Mouse (Mus musculus) neural tube, embryonic 11.5 days (tissue): ENCODE measurements at regions not wholly inside any gene's neighbourhood (a gene's known extent, or its start where the extent isn't known, plus 50 kb on each side); places are given as distances from the start of the nearest gene placed in this dataset.
A peak's percentile ranks its signal among the peaks of the same experiment; 100 is the strongest.

ENCODE experiments used
- ATAC-seq: fragments of 200-750 bp; cut with Nextera tagmentation; 2 replicates; pipeline ENCODE4 v1.8.0; 2017; ENCODE audit warnings: moderate number of reproducible peaks, mild to moderate bottlenecking, moderate TSS enrichment, moderate library complexity; ENCODE audit not compliant: insufficient read depth, low FRiP score, low TSS enrichment
- DNase-seq: peaks from one replicate; pipeline ENCODE4 v3.0.0-alpha.2; 2015; ENCODE audit warnings: low spot score
- H3K27ac ChIP-seq: fragments of 300-500 bp; sonication (generic); 2 replicates; pipeline ENCODE4 v1.5.1; 2014; ENCODE audit warnings: low read depth, mild to moderate bottlenecking, low read length
- H3K27me3 ChIP-seq: fragments of 300-500 bp; sonication (generic); 2 replicates; pipeline ENCODE4 v1.6.1; 2014; ENCODE audit warnings: mild to moderate bottlenecking, low read length, mixed read lengths; ENCODE audit not compliant: control insufficient read depth, insufficient read depth
- H3K36me3 ChIP-seq: fragments of 300-500 bp; sonication (generic); 2 replicates; pipeline ENCODE4 v1.6.1; 2014; ENCODE audit warnings: mild to moderate bottlenecking, low read length, moderate library complexity, mixed read lengths; ENCODE audit not compliant: control insufficient read depth, insufficient read depth
- H3K4me1 ChIP-seq: fragments of 300-500 bp; sonication (generic); 2 replicates; pipeline ENCODE4 v1.6.1; 2014; ENCODE audit warnings: low read length, mixed read lengths; ENCODE audit not compliant: control insufficient read depth, insufficient read depth
- H3K4me2 ChIP-seq: fragments of 300-500 bp; sonication (generic); 2 replicates; pipeline ENCODE4 v1.6.1; 2014; ENCODE audit warnings: low read depth, mild to moderate bottlenecking, moderate library complexity
- H3K4me3 ChIP-seq: fragments of 300-500 bp; sonication (generic); 2 replicates; pipeline ENCODE4 v1.5.1; 2014; ENCODE audit warnings: low read depth, low read length
- H3K9ac ChIP-seq: fragments of 300-500 bp; sonication (generic); 2 replicates; pipeline ENCODE4 v1.6.1; 2014; ENCODE audit warnings: mild to moderate bottlenecking, low read length
- H3K9me3 ChIP-seq: fragments of 300-500 bp; sonication (generic); 2 replicates; pipeline ENCODE4 v1.6.1; 2016; ENCODE audit warnings: low read length; ENCODE audit not compliant: control insufficient read depth
- WGBS: fragments of 180-500 bp; shearing (Covaris S2); extraction: QIAGEN DNeasy Blood & Tissue Kit; methylation state at CpG from one replicate; pipeline ENCODE4 v1.1.7; 2014; 5-methylcytosine and 5-hydroxymethylcytosine counted together

DNA sequence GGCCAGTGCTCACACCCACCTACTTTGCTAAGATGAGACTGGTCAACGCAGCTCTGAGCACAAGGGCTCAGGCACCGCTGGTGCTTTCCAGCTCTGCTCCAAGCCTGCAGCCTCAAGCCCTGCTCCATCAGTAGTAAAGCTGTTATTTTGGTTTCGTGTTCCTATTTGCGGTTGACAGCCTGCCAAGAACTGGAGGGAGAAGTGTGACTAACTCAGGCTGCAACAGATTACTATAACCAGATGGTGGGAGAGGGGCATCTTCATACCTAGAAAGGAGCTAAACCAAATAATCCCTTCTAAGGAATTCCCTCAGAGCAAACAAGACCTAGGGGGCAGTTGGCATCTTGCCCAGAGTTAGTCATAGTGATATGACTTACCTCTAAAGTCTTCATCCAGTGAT is 82.1 kb upstream of the Daam1 start:
- no peaks in the 10 kb centered on the region for H3K27me3 ChIP-seq
- DNase-seq (no peak), ATAC-seq (no peak)
- WGBS = 82% methylated on average over 4 of the region's 4 CpGs
- H3K9ac ChIP-seq = no peak overlapping the region
- H3K36me3 ChIP-seq = no peaks in the 10 kb centered on the region
- no peaks in the 10 kb centered on the region for H3K4me1 ChIP-seq
- no peaks in the 10 kb centered on the region for H3K9me3 ChIP-seq
- no peak overlapping the region for H3K4me3 ChIP-seq
- no peak overlapping the region for H3K4me2 ChIP-seq
- no peak overlapping the region for H3K27ac ChIP-seq

DNA sequence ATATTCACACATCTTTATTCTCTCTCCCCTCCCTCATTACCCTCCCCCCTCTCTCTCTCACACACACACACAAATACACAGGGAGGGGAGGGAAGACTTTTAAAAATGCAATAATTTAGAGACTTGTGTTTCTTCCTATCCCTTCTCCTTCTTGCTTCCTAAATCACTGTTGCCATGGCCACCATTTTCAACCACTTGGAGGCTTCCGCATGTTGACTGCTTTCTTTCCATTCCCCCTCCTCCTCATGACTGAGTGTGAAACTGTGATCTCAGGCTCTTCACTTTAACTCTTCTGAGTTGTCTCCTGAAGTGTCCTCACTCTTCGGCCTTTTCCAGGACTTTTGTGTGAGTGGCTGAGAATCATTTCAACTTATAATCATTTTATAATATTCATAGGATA is 81.2 kb upstream of the Daam1 start:
- 90% methylated on average over 2 of the region's 2 CpGs for WGBS

DNA sequence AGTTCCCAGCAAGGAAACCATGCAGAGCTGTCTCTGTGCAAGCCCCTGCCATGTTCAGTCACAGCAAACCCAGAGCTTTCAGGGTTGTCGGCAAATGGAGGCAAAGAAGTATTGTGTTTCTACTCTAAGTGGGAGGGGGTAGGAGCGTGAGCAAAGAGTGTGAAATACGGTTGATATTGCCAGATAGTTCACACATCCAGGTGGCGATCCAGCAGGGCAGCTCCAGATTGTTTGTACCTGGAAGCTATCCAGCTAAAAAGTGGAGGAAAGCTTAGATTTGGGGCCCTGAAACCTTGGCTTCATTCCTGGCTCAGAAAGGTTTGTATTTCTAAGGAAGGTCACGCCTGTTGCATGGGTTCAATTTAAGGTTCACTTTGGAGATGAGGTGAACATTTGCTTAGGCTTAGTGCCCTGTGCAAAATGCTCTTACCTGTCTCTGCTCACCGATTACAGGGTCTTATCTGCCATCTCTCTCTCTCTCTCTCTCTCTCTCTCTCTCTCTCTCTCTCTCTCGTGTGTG is 78.1 kb upstream of the Daam1 start:
- Histone ChIP-seq H3K27ac (no peak overlapping the region), H3K9ac (no peak overlapping the region), H3K36me3 (no peaks in the 10 kb centered on the region), H3K4me3 (no peak overlapping the region), H3K9me3 (no peaks in the 10 kb centered on the region), H3K4me1 (no peaks in the 10 kb centered on the region), H3K27me3 (no peaks in the 10 kb centered on the region), H3K4me2 (no peak overlapping the region)
- ATAC-seq (no peak), DNase-seq (no peak)
- 79% methylated on average over 7 of the region's 7 CpGs for WGBS

More for the DNA sequence above, 81.2 kb upstream of the Daam1 start:
- Histone ChIP-seq H3K9me3 (no peaks in the 10 kb centered on the region), H3K27ac (no peak overlapping the region), H3K27me3 (no peaks in the 10 kb centered on the region), H3K36me3 (no peaks in the 10 kb centered on the region), H3K4me1 (no peaks in the 10 kb centered on the region), H3K9ac (no peak overlapping the region), H3K4me2 (no peak overlapping the region), H3K4me3 (no peak overlapping the region)
- no peak for ATAC-seq
- no peak for DNase-seq

DNA sequence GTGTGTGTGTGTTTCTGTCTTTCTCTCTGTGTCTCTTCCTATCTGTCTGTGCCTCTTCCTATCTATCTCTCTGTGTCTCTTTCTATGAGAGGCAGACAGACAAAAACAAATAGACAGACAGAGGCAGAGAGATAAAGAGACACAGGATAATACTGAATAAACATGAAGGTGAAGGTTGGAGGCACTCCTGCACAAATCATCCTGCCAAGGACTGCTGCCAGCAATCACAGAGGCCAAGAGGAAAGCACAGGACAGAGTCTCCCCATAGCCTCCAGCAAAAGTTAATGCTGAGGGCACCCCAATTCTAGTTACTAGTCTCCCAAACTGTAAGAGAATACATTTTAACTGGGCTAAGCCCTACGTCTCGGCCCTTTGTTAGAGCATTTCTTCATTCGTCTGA is 77.6 kb upstream of the Daam1 start:
- H3K9me3 ChIP-seq = no peaks in the 10 kb centered on the region
- no peak overlapping the region for H3K4me3 ChIP-seq
- no peak overlapping the region for H3K27ac ChIP-seq
- H3K36me3 ChIP-seq = no peaks in the 10 kb centered on the region
- WGBS = 86% methylated on average over 3 of the region's 3 CpGs
- H3K27me3 ChIP-seq = no peaks in the 10 kb centered on the region
- DNase-seq = no peak
- H3K9ac ChIP-seq = no peak overlapping the region; the same call in 1 of the 2 replicates
- H3K4me2 ChIP-seq = no peak overlapping the region
- no peaks in the 10 kb centered on the region for H3K4me1 ChIP-seq
- ATAC-seq = no peak

DNA sequence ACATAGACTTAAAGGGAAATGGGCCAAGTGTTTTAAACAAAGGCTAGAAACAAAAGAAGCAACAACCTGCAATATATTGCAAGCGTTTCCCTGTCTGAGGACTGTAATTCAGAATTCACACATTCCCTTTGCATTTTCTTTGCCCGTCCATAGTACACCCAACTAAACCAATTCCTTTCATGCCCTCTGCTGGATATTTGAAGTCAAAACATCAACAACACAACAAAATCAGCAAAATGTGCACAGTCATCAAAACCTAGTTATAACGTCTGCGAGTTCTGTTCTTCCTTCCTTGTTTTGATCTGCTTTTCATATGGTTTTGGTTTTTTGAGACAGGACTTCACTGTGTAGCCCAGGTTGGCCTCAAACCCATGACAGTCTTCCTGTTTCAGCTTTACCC is 67.7 kb upstream of the Daam1 start:
- WGBS = 76% methylated on average over 4 of the region's 4 CpGs
- Histone ChIP-seq H3K9ac (no peak overlapping the region), H3K36me3 (no peaks in the 10 kb centered on the region), H3K4me3 (no peak overlapping the region), H3K9me3 (no peaks in the 10 kb centered on the region), H3K27me3 (no peaks in the 10 kb centered on the region), H3K4me2 (no peak overlapping the region), H3K27ac (no peak overlapping the region), H3K4me1 (no peaks in the 10 kb centered on the region)
- ATAC-seq (no peak), DNase-seq (no peak)

DNA sequence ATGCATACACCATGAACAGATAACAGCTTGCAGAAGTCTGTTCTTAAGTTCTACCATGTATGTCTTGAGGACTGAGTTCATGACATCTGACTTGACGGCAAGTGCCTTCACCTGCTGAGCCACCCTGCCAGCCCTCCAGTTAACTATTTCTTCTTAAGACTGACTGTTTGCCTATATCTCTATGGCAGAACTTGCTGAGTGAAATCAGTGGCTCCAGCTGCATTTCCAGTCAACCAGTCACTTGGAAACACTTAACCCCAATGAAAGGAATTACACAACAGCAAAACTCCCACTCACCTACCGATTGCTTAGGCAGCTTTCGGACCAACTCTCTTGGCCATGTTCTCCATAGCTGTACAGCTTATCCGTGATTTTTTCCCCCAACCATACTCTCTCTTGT is 64.8 kb upstream of the Daam1 start:
- Histone ChIP-seq H3K36me3 (no peaks in the 10 kb centered on the region), H3K4me1 (no peaks in the 10 kb centered on the region), H3K27ac (no peak overlapping the region), H3K4me2 (no peak overlapping the region), H3K9me3 (no peaks in the 10 kb centered on the region), H3K4me3 (no peak overlapping the region), H3K9ac (no peak overlapping the region), H3K27me3 (no peaks in the 10 kb centered on the region)
- 85% methylated on average over 4 of the region's 4 CpGs for WGBS
- DNase-seq = no peak
- no peak for ATAC-seq

DNA sequence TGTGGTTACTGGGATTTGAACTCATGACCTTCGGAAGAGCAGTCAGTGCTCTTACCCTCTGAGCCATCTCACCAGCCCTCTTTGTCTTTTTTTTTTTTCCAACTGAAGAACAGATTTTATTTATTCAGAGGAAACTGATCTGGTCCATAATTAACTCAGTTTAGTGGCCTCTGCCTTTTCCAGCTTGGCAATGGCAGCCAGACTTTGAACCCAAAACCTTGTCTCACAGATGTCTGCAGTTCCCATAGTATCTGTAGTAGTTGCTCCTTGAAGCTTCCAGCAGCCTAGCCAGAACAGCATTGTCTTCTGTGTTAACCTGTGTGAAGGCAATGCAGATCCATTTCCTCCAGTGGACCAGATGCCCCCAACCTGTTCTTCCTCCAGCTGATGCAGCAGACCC is 64.2 kb upstream of the Daam1 start:
- 100% methylated on average over 1 of the region's 1 CpGs for WGBS
- Histone ChIP-seq H3K4me1 (no peaks in the 10 kb centered on the region), H3K9ac (no peak overlapping the region), H3K4me2 (no peak overlapping the region), H3K36me3 (no peaks in the 10 kb centered on the region), H3K27me3 (no peaks in the 10 kb centered on the region), H3K27ac (no peak overlapping the region), H3K4me3 (no peak overlapping the region), H3K9me3 (no peaks in the 10 kb centered on the region)
- no peak for ATAC-seq
- DNase-seq = no peak

DNA sequence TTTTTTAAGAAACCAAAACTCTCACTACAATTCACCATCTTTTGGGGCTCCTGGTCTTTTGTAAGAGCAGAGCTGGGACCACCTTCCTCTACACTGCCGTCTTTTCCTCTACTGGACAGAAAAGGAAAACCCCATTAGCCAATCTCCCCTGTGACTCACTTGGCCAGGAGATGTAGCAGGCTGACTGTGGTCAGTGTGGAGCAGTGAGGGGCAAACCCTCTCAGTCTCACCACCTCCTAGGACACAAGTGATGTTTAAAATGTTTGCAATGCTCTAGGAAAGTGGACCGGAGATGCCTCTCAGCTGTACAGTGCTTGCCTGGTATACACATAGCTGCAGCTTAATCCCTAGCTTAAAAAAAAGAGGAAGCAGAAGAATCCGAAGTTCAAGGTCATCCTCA is 63.0 kb upstream of the Daam1 start:
- Histone ChIP-seq H3K4me3 (no peak overlapping the region), H3K27me3 (no peaks in the 10 kb centered on the region), H3K4me1 (no peaks in the 10 kb centered on the region), H3K36me3 (no peaks in the 10 kb centered on the region), H3K4me2 (no peak overlapping the region), H3K9ac (no peak overlapping the region), H3K9me3 (no peaks in the 10 kb centered on the region), H3K27ac (no peak overlapping the region)
- no peak for DNase-seq
- 43% methylated on average over 3 of the region's 3 CpGs for WGBS
- ATAC-seq = no peak

DNA sequence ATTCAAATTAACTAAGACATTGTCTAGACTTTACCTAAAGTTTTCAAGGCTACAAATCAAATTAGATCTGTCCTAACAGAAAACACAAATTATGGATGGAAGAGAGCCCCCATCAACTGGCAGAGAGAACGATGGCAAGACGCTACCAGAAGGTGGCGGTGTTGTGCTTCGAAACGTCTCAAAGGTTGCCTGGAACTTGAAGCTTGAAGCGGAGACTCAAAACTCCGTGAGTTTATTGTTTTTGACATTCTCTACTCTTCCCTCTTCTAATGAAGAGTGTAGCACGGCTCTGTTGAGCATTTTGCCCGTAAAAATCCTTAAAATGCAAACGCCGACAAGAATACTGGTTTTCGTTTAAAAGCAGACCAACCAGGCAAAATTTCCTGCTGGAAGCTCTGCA is 62.4 kb upstream of the Daam1 start:
- ATAC-seq (no peak), DNase-seq (peak; percentile 83)
- Histone ChIP-seq H3K27me3 (no peaks in the 10 kb centered on the region), H3K36me3 (no peaks in the 10 kb centered on the region), H3K4me2 (peak overlapping the region; percentile 27), H3K9ac (no peak overlapping the region), H3K4me3 (no peak overlapping the region), H3K9me3 (no peaks in the 10 kb centered on the region), H3K27ac (no peak overlapping the region), H3K4me1 (no peaks in the 10 kb centered on the region)
- WGBS = 3% methylated on average over 12 of the region's 12 CpGs
